Mouse (Mus musculus) T-helper 17 cell (primary cell): ENCODE measurements around the gene Plekha3.

Experiments used
- in situ Hi-C, 2 experiments: fragments of 300-600 bp; cut with MboI, MseI; formaldehyde crosslinking; loops; 1 replicate in 1 of 2; 2 replicates in 1 of 2; pipeline ENCODE4 v1.15.1; 2025; ENCODE audit warnings: high pct_unique_total_duplicates in 2 of 2

The Plekha3 gene

DNA sequence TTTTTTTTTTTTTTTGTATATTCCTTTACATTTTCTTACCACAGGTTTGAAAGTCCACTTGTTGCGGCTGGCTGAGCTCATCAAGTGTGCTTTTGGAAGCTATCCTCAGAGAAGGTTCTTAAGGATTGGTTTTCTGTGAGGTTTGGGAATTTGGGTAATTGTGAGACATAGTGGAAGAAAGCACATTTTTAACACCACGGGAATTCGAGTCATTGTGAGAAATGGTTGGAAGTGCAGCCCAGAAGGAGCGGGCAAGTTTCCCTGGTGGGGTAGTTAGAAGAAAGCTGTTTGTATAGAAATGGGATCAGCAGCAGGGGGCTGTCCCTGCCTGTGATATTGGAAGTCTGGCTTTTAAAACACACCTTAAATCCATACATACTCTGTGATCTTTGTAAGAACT lies 868 bp downstream of the Plekha3 start:
- in situ Hi-C loops, result loop anchor here in 1 of 2 experiments (25.0 kb wide), 1 partner anchor 1261 kb away; the partner anchor contains the start of gene Cwc22

DNA sequence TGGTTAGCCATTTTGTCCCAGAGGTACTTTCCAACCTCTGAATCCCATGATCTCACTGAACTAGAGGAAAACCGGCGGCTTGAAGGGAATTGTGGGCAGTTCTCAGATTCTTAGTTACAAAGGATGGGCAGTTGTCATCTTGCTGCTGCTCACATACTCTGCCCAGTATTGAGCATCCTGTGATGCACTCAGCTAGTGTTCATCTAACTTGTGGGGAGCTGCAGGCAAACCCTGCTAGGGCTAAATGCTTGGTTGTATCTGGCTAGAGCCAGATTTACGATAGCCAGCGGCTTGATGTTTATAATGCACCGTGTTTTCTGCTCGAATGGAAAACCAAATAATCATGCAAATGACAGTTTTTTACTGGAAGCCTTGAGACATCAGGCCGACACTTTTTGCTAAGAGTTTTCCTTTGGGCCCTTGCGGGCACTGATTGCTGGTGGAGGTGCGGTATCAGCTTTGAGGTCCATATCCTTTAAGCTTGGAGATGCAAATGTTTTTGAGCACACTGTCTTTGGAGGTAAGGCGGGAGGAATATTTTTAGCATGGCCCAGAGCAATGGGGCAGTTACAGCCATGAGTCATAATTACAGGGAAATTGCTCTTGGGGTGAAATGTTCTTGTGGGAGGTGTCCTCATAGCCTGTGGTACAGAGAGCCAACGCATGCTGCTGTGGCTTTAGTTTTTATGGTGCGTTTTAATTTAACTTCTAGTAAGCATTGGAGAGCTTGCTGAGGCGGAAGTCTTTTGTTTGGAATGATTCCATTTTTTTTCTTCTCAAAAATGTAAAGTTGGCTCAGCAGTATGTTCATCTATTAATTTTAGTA lies 1.5 kb downstream of the Plekha3 start:
- in situ Hi-C loops, result loop anchor here in 1 of 2 experiments (25.0 kb wide), 1 partner anchor 1261 kb away; the partner anchor contains the start of gene Cwc22

DNA sequence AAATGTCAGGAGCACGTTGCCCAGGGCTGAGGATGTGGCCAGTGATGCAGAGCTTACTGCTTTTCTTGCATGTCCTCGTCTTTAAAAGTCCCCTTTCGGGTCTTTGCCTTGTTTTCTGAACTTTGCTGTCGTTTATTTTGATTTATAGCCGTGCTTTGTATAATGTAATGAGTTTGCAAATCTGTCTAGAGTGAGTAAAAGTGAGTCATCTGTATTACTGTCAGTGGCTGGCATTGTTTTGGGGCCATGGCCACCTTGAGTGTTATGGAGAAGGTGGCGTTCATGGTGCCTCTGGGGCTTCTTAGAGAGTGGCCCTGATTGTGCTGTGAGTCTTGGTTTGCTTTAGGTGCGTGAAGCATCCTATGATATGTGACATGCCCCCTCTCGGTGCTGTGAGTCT lies 7.2 kb downstream of the Plekha3 start:
- in situ Hi-C loops, result loop anchor here in 1 of 2 experiments (25.0 kb wide), 1 partner anchor 1255 kb away; the partner anchor contains the start of gene Cwc22

DNA sequence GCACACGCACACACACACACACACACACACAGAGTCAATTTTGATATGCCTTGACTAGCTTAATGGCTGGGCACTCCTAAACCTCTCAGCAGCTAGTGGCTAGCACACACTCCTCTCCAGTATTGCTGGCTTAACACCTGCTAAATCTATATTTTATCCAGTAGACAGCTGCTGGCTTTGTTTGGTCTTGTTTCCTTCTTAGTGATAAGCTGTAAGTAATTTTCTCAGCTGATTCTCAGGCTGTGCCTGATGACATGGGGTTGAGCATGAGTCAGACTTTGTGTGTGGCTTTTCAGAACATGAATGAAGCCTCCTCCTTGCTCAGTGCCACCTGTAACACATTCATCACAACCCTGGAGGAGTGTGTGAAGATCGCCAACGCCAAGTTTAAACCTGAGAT lies 11.9 kb downstream of the Plekha3 start:
- in situ Hi-C loops, result loop anchor here in 1 of 2 experiments (25.0 kb wide), 1 partner anchor 1250 kb away; the partner anchor contains the start of gene Cwc22

DNA sequence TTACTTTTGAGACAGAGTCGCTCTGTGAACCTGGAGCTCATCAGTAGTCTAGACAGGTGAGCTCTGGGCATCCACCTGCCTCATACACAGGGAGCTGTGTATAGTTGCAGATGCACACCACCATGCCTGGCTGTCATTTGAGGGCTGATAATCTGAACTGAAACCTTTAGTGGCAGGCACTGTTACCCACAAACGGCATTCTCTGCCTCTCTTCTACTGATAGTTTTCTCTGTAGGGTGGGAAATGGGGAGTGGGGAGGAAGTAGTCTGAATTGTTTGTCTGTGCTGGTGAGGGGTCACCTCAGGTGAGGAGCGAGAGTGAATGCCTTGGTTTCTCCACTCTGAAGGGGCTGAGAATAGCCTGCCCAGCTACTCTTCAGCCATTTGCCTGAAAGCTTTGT lies 12.5 kb downstream of the Plekha3 start:
- in situ Hi-C loops, result loop anchor here in 1 of 2 experiments (25.0 kb wide), 1 partner anchor 1250 kb away; the partner anchor contains the start of gene Cwc22

DNA sequence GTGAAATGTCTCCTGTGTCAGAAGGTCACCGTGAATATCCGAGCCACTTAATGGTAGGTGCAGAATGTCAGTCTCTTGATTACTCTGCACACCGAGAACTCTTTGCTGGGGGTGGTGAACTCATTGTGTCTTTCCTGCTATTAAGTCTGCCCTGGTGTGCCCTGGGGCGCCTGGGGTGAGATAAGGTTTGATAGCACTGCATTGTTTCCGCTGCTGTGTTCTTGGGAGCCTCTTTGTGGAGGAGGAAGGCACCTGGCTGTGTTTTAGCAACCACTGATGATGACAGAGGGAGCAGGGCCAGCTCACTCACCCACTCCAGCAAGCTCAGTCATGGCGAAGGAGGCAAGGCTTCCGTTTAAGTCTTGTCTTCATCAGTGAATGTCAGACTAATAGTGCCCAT lies 13.1 kb downstream of the Plekha3 start:
- in situ Hi-C loops, result loop anchor here in 1 of 2 experiments (25.0 kb wide), 1 partner anchor 1249 kb away; the partner anchor contains the start of gene Cwc22

DNA sequence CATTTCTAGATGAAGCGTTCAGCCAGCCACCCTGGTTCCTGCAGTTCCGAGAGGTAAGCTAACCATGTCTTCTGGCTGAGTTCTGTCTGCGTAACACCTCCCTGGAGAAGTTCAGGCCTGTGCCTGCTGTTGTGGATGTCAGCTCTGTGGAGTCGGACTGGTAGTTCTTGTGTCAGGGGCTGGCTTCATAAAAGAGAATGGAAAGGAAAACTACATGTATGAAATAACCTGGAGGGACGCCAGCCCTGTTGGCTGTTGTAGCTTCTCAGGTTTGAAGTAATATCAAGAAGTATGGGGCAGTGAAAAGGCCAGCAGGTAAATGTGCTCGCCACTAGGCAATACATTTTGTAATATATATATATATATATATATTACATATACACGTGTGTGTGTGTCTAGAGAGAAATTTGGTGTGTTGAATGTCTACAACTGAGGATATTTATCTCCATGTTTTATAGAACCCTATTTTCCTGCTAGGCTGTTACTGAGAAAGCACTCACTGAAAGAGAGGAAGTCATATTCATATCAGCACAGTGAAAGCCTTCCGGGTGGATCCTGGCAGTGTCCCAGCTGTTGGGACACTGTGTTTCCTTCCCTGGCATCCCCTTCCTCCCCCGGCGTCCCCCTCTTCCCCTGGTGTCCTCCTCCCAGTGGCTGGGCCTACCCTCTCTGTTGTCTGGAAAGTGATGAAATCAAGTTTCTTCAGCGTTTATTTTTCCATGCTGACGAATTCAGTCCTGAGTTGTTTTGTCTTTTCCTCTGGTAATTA lies 15.5 kb downstream of the Plekha3 start:
- in situ Hi-C loops, result loop anchor here (5.0 to 25.0 kb wide), 3 partner anchors 316 to 1247 kb away; partner anchors contain the start of gene Cwc22 (in 1 of the 2)

DNA sequence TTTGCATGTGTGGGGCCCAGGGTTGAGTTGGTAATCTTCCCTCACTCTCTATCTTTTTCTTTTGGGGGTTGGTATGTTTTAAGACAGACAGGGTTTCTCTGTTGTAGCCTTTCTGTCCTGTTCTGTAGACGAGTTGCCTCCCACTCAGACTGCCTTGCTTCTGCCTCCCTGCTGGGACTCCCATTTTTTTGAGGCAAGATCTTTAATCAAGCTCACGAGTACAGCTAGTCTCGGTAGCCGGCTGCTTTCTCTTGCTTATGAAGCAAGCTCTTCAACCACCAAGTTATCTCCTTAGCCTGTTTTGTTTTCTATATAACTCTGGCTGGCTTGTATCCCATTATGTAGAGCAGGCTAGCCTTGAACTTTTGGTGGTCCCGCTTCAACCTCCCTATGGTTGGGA lies 18.7 kb downstream of the Plekha3 start:
- in situ Hi-C loops, result loop anchor here (5.0 to 25.0 kb wide), 3 partner anchors 319 to 1244 kb away; partner anchors contain the start of gene Cwc22 (in 1 of the 2)

DNA sequence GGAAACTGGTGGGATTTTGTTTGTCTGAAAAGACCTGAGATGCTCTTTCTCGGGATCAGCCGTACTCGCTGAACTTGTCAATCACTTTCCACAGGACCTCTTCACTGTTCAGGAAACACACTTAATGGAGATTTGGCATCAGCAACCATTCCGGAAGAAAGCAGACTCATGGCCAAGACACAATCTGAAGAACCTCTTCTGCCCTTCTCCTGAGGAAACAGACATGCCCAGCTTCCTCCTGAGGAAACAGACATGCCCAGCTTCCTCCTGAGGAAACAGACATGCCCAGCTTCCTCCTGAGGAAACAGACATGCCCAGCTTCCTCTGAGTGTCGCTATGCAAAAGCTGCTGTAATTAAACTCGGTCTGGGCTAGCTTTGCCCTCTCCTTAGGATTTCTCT lies 20.2 kb downstream of the Plekha3 start:
- in situ Hi-C loops, result loop anchor here in 1 of 2 experiments (10.0 to 25.0 kb wide), 2 partner anchors 320 to 1242 kb away; partner anchors contain the start of gene Cwc22

DNA sequence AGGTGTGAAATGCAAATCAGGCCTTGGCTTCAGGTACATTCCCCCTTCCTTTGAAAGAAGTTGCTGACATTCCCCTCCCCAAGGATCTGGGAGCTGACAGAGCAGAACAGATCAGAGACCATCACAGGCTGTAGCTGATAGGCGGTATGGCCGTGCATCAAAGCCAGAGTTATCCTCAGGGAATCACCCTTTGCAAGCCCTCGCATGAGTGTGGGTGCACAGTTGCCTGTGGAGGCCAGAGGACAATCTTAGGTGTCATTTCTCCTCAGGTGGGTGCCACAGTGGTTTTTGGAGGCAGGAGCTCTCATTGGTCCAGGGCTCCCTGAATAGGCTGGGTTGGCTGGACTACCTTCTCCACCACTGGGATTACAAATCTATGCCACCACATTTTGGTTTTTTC lies 27.1 kb downstream of the Plekha3 start:
- in situ Hi-C loops, result no loop called here

DNA sequence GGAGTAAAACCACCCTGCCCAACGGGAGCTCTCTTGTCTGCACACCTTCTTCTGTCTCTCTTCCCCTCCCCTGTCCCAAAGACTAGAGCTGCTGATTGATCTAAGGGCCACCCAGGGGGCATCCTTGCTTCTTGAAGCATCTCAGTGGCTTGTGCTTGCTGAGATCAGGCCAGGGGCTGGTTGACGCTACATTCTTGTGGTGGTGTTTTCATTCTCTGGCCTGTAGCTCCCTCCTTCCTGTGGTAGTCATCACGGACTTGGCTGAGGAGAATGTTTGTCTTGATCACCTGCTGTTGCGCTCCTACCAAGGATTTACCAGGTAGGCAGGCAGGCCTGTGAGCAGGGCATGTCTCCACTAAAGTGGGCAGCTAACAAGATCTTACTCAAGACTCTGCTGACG lies 27.7 kb downstream of the Plekha3 start:
- in situ Hi-C loops, result no loop called here

DNA sequence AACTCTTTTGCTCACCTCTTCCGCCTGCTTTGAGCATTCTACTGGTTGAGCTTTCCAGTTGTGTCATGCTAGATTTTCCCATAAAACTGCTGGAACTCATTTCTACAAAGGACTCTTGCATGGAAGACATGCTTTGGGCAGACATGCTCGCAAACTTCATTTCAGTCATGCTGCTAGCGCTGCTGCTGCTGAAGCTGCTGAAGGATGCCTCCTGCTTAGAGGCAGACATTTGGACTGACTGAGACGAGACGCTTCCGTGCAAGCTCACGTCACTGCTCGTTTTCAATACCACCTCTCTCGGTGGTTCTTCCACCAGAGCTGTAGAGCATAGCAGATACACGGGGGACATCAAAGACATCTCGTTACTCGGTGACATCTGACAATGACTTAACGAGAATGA lies 30.6 kb downstream of the Plekha3 start:
- in situ Hi-C loops, result no loop called here

DNA sequence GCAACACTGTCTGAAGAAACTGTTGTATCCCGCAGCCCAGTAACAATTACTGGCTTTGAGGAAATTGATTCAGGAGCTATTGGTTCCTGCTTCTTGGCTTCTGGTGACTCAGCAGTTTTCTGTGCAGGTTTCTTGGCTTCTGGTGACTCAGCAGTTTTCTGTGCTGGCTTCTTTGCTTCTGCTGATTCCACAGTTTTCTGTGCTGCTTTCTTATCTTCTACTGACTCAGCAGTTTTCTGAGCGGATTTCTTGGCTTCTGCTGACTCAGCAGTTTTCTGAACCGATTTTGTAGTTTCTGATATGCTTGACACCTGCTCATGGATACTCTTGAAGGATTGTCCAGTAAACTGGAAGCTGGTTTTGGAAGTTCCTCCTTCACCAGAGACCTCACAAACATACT lies 33.4 kb downstream of the Plekha3 start:
- in situ Hi-C loops, result no loop called here

DNA sequence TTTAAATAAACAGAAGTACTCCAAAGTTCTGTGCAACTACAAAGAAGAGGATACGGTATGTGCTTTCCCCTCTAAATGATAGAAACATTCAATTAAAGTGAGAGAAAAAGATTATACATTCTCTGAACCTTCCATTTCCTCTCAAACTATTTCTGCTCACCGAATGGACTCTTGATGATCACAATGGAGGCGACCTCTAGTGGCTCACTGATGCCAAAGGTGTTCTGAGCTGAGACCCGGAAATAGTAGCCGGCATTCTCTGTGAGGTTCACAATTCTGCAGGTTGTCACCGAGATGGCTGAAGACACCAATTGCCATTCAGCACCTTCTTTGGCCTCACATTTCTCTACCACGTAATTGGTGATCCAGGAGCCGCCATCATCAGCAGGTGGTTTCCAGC lies 39.9 kb downstream of the Plekha3 start:
- in situ Hi-C loops, result no loop called here

DNA sequence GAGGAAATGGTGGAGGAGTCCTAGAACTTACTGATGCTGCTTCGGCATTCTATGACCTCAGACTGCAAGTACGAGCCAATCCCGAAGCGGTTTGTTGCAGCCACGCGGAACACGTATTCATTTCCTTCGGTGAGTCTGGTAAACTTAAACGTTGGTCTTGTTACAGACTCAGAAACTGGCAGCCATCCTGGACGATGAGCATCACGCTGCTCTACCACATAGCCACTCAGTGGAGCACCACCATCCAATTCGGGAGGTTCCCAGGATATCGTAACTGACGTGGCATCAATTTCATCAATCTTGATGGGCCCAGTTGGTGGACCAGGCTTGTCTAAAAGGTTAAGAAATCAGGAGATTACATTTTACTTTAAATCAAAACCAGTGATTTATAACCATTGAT lies 44.6 kb downstream of the Plekha3 start:
- in situ Hi-C loops, result no loop called here
